8 mouse cellular contexts compared by ENCODE assay signal in the genomic region with DNA sequence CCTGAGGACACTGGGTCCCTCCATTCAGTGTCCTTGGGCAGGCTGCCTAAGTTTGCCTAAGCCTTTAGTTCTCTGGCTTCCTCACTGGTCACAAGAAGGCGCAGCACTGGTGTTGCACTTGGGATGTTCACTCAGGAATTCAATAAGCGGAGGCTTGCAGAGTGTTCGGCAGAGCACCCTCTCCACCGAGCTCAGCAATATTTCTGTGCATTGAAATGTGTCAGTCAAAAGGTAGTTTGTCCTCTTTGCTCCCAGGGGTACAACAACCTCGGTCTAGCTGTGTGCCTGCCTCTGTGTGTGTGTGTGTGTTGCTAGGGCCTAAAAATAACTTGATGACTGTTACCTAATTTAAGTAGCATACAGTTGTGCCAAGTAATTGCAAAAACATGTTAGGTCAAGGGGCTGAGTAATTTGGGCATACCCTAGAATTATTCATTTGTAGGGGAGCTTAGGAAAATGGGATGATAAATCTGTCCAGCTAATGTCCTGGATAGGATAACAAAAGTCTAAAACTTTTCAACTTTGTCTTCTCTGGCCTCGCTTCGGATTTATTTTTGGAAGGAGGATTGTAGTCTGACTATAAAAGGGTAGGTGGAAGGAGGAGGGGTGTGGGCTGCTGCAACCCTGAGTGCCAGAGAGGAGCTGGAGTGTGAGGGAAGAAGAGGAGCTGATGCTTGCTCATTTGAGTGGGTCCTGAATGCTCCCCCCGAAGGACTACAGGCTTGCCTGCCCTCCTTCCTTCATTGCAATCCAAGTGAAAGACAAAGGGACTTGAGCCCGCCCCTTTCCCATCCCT. TPM values are rescaled to one million over a fixed set of nuclear protein-coding genes. Genes with fewer than 3 reads are reported as not detected.
DNase-seq lines count a peak whose midpoint lies in the region; ATAC-seq and TF ChIP-seq lines count a peak whose summit lies in the region.

No protein-coding gene starts in this region.

- 61% methylated on average over 9 of the region's 9 CpGs for WGBS in kidney, postnatal 0 days
- 38% methylated on average over 9 of the region's 9 CpGs for WGBS in heart, embryonic 15.5 days

- 0 out of 2 replicates have a peak, but pooled peaks have one; percentile 1 for TF ChIP-seq CTCF in kidney, postnatal 0 days (IDR thresholded peaks at IDR 0.05; ENCODE audit: low read depth)

- ATAC-seq in kidney, postnatal 0 days (replicated peaks; ENCODE audit: low FRiP score, low read depth), result no peak
- peak; percentile 86 for ATAC-seq in heart, embryonic 15.5 days (replicated peaks; ENCODE audit: insufficient number of reproducible peaks, insufficient read depth, low FRiP score, low read depth)

- H3K9ac ChIP-seq in kidney, postnatal 0 days (ENCODE audit: low read depth, low read length), result no peak overlapping the region
- H3K9ac ChIP-seq in heart, embryonic 15.5 days, result peak overlapping the region; percentile 30

- no peak overlapping the region for H3K27ac ChIP-seq in kidney, postnatal 0 days
- peak overlapping the region; percentile 93 for H3K27ac ChIP-seq in heart, embryonic 15.5 days

- H3K36me3 ChIP-seq in kidney, postnatal 0 days (ENCODE audit: insufficient read depth, low read length), result no peaks in the 10 kb centered on the region
- 0 out of 2 replicates have a peak, but pooled peaks cover 4% of the 10 kb centered on the region for H3K36me3 ChIP-seq in heart, embryonic 15.5 days

- no peak overlapping the region for H3K4me3 ChIP-seq in kidney, postnatal 0 days (replicated peaks; ENCODE audit: low read depth, low read length)
- H3K4me3 ChIP-seq in heart, embryonic 15.5 days, result no peak overlapping the region

- no peaks in the 10 kb centered on the region for H3K4me1 ChIP-seq in kidney, postnatal 0 days (replicated peaks; ENCODE audit: insufficient read depth, low read length)
- peaks cover 36% of the 10 kb centered on the region for H3K4me1 ChIP-seq in heart, embryonic 15.5 days (replicated peaks)

- H3K27me3 ChIP-seq in kidney, postnatal 0 days (ENCODE audit: insufficient read depth, low read length), result no peaks in the 10 kb centered on the region
- no peaks in the 10 kb centered on the region for H3K27me3 ChIP-seq in heart, embryonic 15.5 days

- H3K4me2 ChIP-seq in kidney, postnatal 0 days (ENCODE audit: low read length), result no peak overlapping the region
- H3K4me2 ChIP-seq in heart, embryonic 15.5 days, result peak overlapping the region; percentile 49

- DNase-seq in kidney, postnatal 0 days (ENCODE audit: low spot score), result no peak
- no peak for DNase-seq in kidney, postnatal 4 days
- peak; percentile 74 for DNase-seq in adrenal gland, postnatal 25 days
- peak; percentile 37 for DNase-seq in lung, postnatal 25 days (ENCODE audit: low spot score)
- DNase-seq in cerebellum, postnatal 4 days (ENCODE audit: low spot score in 2 of 2), result no peak
- DNase-seq in frontal cortex, postnatal 25 days (ENCODE audit: low spot score in 2 of 2), result no peak
- no peak for DNase-seq in layer of hippocampus, adult 9-10 months (ENCODE audit: low spot score)

- no peaks in the 10 kb centered on the region for H3K9me3 ChIP-seq in kidney, postnatal 0 days (replicated peaks; ENCODE audit: low read length)
- H3K9me3 ChIP-seq in heart, embryonic 15.5 days (replicated peaks), result no peaks in the 10 kb centered on the region

RNA-seq across cellular contexts. Expression of a gene that starts 7.9 kb away (rescaled TPM):
- polyA plus RNA-seq in kidney, postnatal 0 days (2015; fragmentation: Nextera tagmentation; extraction: Ambion mirVana), result 2.1 and 2.3 TPM in 2 replicates
- total RNA-seq in adrenal gland, postnatal 25 days (2021), result 1.1 and 2.4 TPM in 2 replicates
- 1.7 and 2.1 TPM in 2 replicates for polyA plus RNA-seq in heart, embryonic 15.5 days (2015; fragmentation: Nextera tagmentation; extraction: Ambion mirVana)

RNA-seq across cellular contexts. Expression of a gene that starts 28.9 kb away (rescaled TPM):
- 3.1 and 3.4 TPM in 2 replicates for polyA plus RNA-seq in kidney, postnatal 0 days (2015; fragmentation: Nextera tagmentation; extraction: Ambion mirVana)
- total RNA-seq in adrenal gland, postnatal 25 days (2021), result 6.6 and 8.6 TPM in 2 replicates
- 10.5 and 14.0 TPM in 2 replicates for polyA plus RNA-seq in heart, embryonic 15.5 days (2015; fragmentation: Nextera tagmentation; extraction: Ambion mirVana)

Comparison
In these comparisons a context has a peak if more than half of its experiments do, and no peak if none do; other contexts are left out.
1. DNase-seq: peak in adrenal gland, postnatal 25 days (single experiment) and lung, postnatal 25 days (single experiment); none in kidney, postnatal 0 days (single experiment), kidney, postnatal 4 days (0 of 2), cerebellum, postnatal 4 days (0 of 2), frontal cortex, postnatal 25 days (0 of 2) and layer of hippocampus, adult 9-10 months (single experiment).